Mouse (Mus musculus): ENCODE data around the gene Rps6kc1. TPM values are rescaled to one million over a fixed set of nuclear protein-coding genes. Genes with fewer than 3 reads are reported as not detected.

The Rps6kc1 gene
- total RNA-seq, 2 experiments from 2014 or later, result 66.6 to 74.9 TPM

GRCm38 (mm10) chr1:190690528-190691262 is 220.9 kb downstream of the Rps6kc1 start:
- DNase-seq, result peak; percentile 35
- intact Hi-C loops (cut with DNase I), result no loop called here

- intact Hi-C loops (cut with DNase I), result no loop called here
- peak; percentile 52 for DNase-seq
Measured at GRCm38 (mm10) chr1:190683060-190683459, 228.5 kb downstream of the Rps6kc1 start.

DNA sequence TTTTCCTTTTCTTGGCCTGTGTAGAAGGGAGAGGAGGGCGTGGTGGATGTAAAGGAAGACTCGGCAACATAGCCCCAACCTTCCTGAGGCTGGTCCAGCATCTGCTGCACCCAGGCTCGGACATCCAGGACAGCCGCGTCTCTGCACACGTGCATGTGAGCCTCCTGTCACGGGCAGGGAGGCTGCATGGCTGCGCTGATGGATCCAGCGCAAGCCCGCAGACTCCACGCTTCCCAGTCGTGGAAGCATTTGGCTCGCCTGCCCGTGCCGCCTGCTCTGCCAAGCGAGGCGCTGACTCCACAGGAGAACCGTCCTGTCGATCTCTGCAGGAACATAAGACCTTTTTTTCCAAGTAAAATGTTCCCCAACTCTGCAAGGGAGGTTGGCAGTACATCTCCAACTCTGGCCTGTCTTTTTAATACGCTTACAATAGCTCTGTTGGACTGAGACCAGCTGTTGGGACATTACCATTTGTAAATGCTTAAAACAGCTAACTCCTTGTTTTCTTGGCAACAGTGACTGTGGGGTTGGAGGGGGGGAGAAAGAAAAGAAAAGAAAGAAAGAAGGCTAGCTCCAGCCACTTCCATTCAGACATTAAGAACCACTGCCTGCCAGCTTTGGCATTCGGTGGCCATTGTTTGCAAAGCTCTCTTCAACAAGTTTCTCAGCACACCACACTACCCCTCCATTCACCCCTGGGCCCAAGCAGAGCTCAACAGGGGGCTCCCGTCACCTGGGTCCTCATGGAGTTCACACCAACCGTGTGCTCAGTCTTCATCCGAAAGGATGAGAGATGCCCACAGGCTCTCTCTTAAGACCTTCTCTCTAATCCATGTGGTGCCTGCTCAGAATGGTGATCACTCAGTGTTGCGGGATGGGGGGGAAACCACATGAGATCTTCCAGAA is 229.3 kb downstream of the Rps6kc1 start:
- intact Hi-C loops (cut with DNase I), result no loop called here
- peak; percentile 85 for DNase-seq

DNA sequence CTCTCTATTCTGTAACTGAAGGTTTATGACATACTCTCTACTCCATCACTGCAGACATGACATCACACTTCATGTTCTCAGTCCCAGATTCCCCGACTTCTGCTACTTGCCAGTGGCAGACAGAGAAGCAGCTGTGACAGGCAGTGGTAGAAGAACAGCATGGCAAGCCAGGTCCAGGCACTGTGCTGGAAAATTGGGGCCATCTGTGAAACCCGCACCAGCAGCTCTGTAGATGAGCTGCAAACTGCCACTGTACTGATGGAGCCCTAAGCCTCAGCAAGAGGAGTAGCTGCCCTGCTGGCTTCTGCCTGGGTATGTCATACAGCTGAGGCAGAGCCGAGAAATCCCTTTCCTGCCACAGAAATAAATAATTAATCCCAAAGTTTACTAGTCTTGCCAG is 236.1 kb downstream of the Rps6kc1 start:
- DNase-seq, result no peak
- intact Hi-C loops (cut with DNase I), result no loop called here

DNA sequence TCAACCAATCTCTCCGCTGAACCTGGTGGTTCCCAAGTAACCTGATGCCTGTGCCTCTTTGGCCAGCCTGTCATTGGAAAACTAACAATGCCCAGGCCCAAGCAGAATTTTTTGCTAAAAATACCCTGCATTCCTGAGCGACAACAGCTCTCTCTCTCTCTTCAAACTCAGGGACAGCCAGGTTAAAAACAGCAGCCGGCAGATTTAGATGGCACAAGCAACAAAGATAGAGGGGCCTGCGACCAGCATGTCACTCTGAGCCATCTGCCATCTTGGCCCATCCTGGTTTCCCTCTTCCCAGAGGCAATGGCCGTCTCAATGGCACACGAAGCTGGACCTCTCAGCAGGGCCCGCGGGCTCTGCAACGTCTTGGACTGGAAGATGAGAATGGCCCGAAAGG is 242.5 kb downstream of the Rps6kc1 start:
- peak; percentile 51 for DNase-seq
- intact Hi-C loops (cut with DNase I), result no loop called here

GRCm38 (mm10) chr1:190667821-190668220 is 243.7 kb downstream of the Rps6kc1 start:
- intact Hi-C loops (cut with DNase I), result no loop called here

DNA sequence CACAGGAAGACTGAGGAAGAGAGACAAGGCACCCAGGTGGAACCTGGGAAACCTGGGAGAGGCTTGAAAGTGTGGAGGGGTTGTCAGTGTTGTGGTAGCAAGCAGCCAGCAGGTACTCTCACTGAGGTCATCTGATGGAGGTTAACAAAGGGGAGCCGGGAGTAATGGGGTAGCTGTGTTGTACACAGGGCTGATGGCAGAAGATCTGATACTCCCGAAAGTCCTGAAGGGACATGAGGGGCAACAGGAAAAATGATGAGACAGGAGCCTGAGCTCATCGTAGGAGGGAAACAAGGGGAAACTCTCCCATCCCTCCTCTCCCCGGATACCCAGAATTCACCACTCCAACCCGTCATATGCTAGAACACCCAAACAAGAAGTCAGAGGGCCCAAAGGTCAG is 244.2 kb downstream of the Rps6kc1 start:
- intact Hi-C loops (cut with DNase I), result no loop called here
- DNase-seq, result no peak

More at GRCm38 (mm10) chr1:190667821-190668220, 243.7 kb downstream of the Rps6kc1 start:
- no peak for DNase-seq

- DNase-seq, result no peak
- intact Hi-C loops (cut with DNase I), result no loop called here
Measured at GRCm38 (mm10) chr1:190665490-190665875, 246.1 kb downstream of the Rps6kc1 start.

DNA sequence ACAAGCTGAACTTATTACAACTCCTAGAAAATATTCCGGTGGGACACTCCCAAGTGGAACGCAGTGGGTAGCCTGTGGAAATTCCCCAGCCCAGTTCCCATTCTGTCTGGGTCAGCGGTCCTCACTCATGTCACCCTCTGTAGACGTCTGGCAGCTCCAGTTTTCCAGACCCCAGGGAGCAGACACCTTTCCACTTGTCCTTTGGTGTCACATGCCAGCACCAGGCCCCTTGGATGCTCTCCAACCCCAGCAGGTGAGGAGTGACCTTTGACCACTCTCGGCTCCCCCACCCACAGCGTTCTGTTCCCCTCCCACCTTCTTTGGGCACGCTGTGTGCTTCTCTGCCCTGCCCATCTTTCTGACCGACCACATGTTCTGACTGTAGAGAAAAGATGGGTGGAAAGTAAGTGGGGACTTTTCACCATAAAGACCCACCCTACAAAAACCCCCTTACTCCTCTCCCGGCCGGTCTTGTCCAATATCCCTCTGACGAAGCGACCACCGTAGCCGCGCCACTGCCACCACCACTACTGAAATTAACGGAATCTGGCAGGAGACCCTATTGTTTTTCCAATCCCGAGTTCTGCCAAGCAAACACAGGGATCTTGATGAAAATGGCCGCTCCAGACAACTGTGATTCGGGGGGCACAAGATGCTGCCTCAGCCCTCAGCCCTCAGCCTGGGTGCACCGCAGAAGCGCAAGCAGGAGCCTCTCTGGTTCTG is 246.6 kb downstream of the Rps6kc1 start:
- DNase-seq, result no peak
- intact Hi-C loops (cut with DNase I), result no loop called here

DNA sequence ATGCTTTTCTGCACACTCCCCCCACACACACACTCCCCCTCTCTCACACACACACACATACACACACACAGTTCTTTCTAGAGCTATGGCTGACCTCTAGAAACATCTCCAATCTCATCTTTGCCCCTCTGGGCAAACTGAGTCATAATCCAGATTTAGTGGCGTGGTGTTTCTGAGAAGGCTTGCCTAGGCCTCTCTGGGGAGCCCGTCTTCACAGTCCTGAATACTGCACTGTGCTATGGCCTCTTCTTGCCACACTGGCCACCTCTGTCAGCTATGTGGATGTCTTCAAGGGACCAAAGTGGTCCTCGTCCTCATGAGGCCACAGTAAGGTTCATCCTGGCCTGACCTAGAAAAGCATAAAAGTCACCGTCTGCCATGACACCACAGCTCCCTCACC is 247.6 kb downstream of the Rps6kc1 start:
- DNase-seq, result no peak
- intact Hi-C loops (cut with DNase I), result no loop called here

DNA sequence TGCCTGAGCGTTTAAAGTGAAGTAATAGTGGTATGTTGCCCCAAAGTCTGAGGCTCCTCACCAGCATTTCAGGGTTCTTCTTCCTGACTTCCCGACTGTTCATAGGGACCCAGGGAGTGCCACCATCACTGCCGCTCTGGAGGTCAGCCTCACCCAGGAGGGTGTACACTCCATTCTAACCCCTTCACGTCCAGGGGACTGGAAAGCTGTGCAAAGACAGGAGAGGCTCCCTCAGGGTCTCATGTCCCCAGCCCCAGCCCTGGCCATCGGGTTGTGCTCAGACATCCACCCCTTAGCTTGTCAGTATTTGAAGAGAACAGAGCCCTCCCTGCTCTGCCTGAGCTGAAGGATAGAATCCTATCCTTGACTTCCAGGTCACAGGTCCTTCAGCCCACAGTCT is 248.8 kb downstream of the Rps6kc1 start:
- no peak for DNase-seq
- intact Hi-C loops (cut with DNase I), result no loop called here

GRCm38 (mm10) chr1:190661764-190662163 is 249.8 kb downstream of the Rps6kc1 start:
- intact Hi-C loops (cut with DNase I), result no loop called here
- DNase-seq, result no peak

DNA sequence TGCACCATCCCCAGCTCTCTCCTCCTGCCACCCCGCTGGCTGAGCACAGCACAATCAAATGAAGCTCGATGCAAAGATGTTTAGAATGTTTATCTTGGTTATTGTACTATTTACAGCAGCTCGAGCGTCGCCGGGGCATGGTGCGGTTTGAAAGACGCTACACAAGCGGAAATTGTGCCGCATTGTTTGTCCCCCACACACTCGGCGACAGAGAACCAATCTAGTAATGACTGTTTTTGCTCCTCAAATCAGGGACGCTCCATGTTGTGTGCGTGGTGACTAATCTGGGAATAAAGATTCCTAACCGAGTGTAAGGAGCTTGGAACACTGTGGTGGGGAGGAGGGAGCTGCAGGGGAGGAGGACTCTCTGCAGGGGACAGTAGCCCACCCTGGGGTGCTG is 250.3 kb downstream of the Rps6kc1 start:
- intact Hi-C loops (cut with DNase I), result no loop called here
- no peak for DNase-seq

DNA sequence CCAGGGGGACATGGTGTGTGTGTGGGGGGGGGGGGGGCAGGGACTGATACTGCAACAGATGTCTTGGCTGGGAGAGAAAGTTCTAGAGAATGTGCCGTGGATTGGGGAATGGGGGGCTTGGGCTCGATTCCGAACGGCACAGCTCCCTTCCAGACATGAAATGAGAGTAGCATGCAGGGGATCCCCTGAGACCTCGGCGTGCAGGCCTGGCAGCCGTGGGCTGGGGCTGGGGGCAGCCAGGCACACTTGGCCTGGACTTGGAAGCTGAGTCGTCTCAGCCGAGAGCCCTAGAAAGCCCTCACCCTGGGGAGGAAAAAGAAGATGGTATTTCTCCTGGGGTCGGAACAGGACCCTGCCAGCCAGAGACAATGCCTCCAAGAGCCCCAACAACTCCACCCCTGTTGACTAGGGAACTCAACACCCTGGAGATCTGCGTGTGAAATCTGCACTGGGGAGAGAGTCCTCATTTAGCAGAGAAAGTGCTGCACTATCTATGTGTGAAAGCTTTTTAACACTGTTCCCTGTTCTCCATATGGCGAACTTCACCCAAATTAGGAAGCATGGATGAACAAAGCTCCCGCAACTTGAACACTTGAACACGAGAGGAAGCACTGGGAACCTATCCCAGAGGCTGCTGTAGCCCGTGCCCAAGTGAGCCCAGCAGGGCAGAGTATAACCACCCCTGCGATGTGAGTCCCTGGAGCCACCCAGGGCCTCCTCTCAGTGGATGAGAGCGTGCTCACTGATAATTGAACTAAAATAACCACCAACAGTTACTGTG is 251.7 kb downstream of the Rps6kc1 start:
- peak; percentile 63 for DNase-seq
- intact Hi-C loops (cut with DNase I), result no loop called here

DNA sequence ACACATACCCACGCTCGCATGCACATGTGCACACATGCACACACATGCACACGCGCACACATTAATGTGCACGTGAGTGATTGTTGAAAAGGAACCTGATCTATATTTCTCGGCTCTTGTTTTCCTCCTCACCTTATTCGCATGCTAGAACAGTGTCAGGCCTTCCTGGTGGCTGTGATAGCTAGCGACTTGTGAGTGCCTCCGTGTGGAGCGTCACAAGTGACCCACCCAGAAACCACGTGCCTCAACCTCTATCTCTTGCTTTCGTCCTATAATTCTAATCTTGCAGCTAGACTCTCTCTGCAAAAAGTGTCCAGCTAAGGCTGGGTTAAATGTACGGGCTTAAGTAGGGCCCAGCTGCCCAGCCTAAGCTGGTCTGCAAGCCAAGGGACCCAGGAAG is 253.3 kb downstream of the Rps6kc1 start:
- intact Hi-C loops (cut with DNase I), result no loop called here
- DNase-seq, result no peak

DNA sequence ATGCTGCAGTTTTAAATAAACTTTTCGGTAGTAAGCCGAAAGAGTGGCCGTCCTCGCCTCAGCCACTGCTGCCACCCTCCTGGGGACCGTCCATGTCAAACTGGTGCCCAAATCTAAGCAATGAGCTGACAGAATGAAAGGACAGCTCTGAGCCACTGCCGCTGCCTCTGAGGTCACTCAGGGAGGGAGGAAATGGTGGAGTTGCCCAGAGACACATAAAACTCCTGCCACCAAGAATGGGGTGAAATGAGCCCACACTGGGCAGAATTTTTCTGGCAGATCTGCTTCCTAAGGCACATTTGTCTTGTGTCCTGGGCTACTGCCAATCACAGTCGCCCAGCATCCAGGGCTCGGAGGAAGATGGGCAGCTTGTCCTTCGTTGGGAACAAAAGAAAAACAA is 255.5 kb downstream of the Rps6kc1 start:
- intact Hi-C loops (cut with DNase I), result no loop called here
- DNase-seq, result peak; percentile 50

GRCm38 (mm10) chr1:190655651-190656050 is 255.9 kb downstream of the Rps6kc1 start:
- DNase-seq, result no peak

GRCm38 (mm10) chr1:190655081-190655480 is 256.5 kb downstream of the Rps6kc1 start:
- no peak for DNase-seq
- intact Hi-C loops (cut with DNase I), result no loop called here

More at GRCm38 (mm10) chr1:190655651-190656050, 255.9 kb downstream of the Rps6kc1 start:
- intact Hi-C loops (cut with DNase I), result no loop called here

DNA sequence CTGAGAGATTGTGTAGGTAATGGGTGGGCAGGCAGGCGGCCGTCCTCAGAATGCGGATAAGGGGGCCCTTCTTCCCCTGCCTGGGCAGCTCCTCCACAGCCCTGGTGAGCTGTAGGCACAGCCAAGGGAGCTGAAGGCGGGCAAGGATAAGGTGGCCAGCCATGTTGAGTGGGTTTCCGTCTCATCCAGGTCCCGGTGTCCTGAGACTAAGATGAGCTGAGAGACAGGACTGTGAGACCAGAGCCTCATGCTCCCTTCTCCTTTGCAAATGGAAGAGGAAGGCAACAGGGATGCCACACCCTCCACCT is 256.9 kb downstream of the Rps6kc1 start:
- no peak for DNase-seq
- intact Hi-C loops (cut with DNase I), result no loop called here

- no peak for DNase-seq
- intact Hi-C loops (cut with DNase I), result no loop called here
Measured at GRCm38 (mm10) chr1:190653989-190654693, 257.4 kb downstream of the Rps6kc1 start.
